Mouse (Mus musculus) activated CD4-positive, CD25-positive, alpha-beta regulatory T cell, adult 4 months (primary cell): ENCODE measurements around the gene Rbfox2. TPM values are rescaled to one million over a fixed set of nuclear protein-coding genes. Genes with fewer than 3 reads are reported as not detected.
"Not testable (repeated sequence)": the region's sequence is repeated elsewhere in the genome, so short reads cannot be mapped to it uniquely, and the experiment has no call there.

Experiments used
- ATAC-seq: one replicate; pipeline ENCODE4 v1.8.0; 2017
- polyA plus RNA-seq, 2 experiments: library from polyadenylated mRNA; unstranded; fragments of 100-300 nt; shearing (Covaris generic); gene quantifications; one replicate each; pipeline ENCODE4 v1.2.1; 2017

Rbfox2 gene
- polyA plus RNA-seq, 2 experiments from 2014 or later, result 0.05 TPM; not detected in 1

- ATAC-seq, result not testable (repeated sequence)
These were observed 247.4 kb downstream of the Rbfox2 start for GRCm38 (mm10) chr15:77059416-77059815.

- ATAC-seq, result no peak
These were observed 248.2 kb downstream of the Rbfox2 start for GRCm38 (mm10) chr15:77058566-77058965.

- no peak for ATAC-seq
These were observed 250.1 kb downstream of the Rbfox2 start for GRCm38 (mm10) chr15:77056791-77057051.

GRCm38 (mm10) chr15:77056001-77056790 lies 250.6 kb downstream of the Rbfox2 start:
- no peak for ATAC-seq

GRCm38 (mm10) chr15:77054611-77055175 lies 252.1 kb downstream of the Rbfox2 start:
- ATAC-seq, result no peak

GRCm38 (mm10) chr15:77053021-77053420 lies 253.8 kb downstream of the Rbfox2 start:
- ATAC-seq, result no peak

- ATAC-seq, result no peak
These were observed 254.6 kb downstream of the Rbfox2 start for GRCm38 (mm10) chr15:77052176-77052575.

GRCm38 (mm10) chr15:77050570-77050969 lies 256.2 kb downstream of the Rbfox2 start, which contains the start of gene Mb:
Gene Mb (minus strand): TSS chr15:77050670.
- no peak for ATAC-seq

GRCm38 (mm10) chr15:77045609-77046008 lies 261.2 kb downstream of the Rbfox2 start:
- ATAC-seq, result no peak

GRCm38 (mm10) chr15:77044597-77045320 lies 262.0 kb downstream of the Rbfox2 start, which contains the start of gene Apol6:
Gene Apol6 (plus strand): TSS chr15:77044729.
- ATAC-seq, result no peak

- ATAC-seq, result no peak
These were observed 266.0 kb downstream of the Rbfox2 start for GRCm38 (mm10) chr15:77040784-77041183.

GRCm38 (mm10) chr15:77039211-77039700 lies 267.5 kb downstream of the Rbfox2 start:
- no peak for ATAC-seq

GRCm38 (mm10) chr15:77037278-77038161 lies 269.3 kb downstream of the Rbfox2 start:
- no peak for ATAC-seq

- ATAC-seq, result no peak
These were observed 269.9 kb downstream of the Rbfox2 start for GRCm38 (mm10) chr15:77036989-77037277.

- ATAC-seq, result no peak
These were observed 270.4 kb downstream of the Rbfox2 start for GRCm38 (mm10) chr15:77036320-77036988.

- ATAC-seq, result no peak
These were observed 271.2 kb downstream of the Rbfox2 start for GRCm38 (mm10) chr15:77035643-77036042.

GRCm38 (mm10) chr15:77034526-77034925 lies 272.3 kb downstream of the Rbfox2 start:
- ATAC-seq, result no peak

GRCm38 (mm10) chr15:77031271-77031670 lies 275.5 kb downstream of the Rbfox2 start:
- ATAC-seq, result no peak

GRCm38 (mm10) chr15:77029331-77029991 lies 277.3 kb downstream of the Rbfox2 start:
- no peak for ATAC-seq
